Mouse (Mus musculus) central nervous system, embryonic 14 days (tissue): ENCODE data around the gene Spata25. TPM values are rescaled to one million over a fixed set of nuclear protein-coding genes. Genes with fewer than 3 reads are reported as not detected.

Experiments used
- polyA plus RNA-seq: library from polyadenylated mRNA; depleted of rRNA; stranded (reverse); fragments of >200 nt; gene quantifications from 2 replicates; pipeline ENCODE4 v1.2.3, GENCODE M21; 2012; rRNA removed

The Spata25 gene
- 0.31 and 0.49 TPM in 2 replicates for polyA plus RNA-seq

GRCm38 (mm10) chr2:164828437-164828836 is at the start of gene Spata25:
TSS of gene Spata25 (minus strand) at chr2:164828537.

GRCm38 (mm10) chr2:164857101-164857821 is 28.9 kb upstream of the Spata25 start, which contains the start of gene Pltp:
TSS of gene Pltp (minus strand) at chr2:164857711.

GRCm38 (mm10) chr2:164833314-164833959 is 5.1 kb upstream of the Spata25 start, which contains the start of gene Neurl2:
TSS of gene Neurl2 (minus strand) at chr2:164833456.

GRCm38 (mm10) chr2:164832748-164833301 is 4.5 kb upstream of the Spata25 start, which contains the start of gene Ctsa:
TSS of gene Ctsa (plus strand) at chr2:164832873.

GRCm38 (mm10) chr2:164822636-164823165 is 5.6 kb downstream of the Spata25 start, which contains the start of gene Zswim1:
TSS of gene Zswim1 (plus strand) at chr2:164822686.

GRCm38 (mm10) chr2:164804533-164805331 is 23.6 kb downstream of the Spata25 start, which contains the start of the genes Acot8 and Zswim3:
TSS of gene Acot8 (minus strand) at chr2:164804882.
TSS of gene Zswim3 (plus strand) at chr2:164805098.

GRCm38 (mm10) chr2:164785481-164786387 is 42.6 kb downstream of the Spata25 start, which contains the start of gene Snx21:
TSS of gene Snx21 (plus strand) at chr2:164785823.

GRCm38 (mm10) chr2:164779481-164780086 is 48.8 kb downstream of the Spata25 start, which contains the start of gene Tnnc2:
TSS of gene Tnnc2 (minus strand) at chr2:164779967.

Other genes starting within 250 kb of the Spata25 start
- gene Wfdc6a, start 243.1 kb downstream of the Spata25 start, polyA plus RNA-seq, result not detected in 2 replicates
- gene Eppin, start 234.9 kb downstream of the Spata25 start, polyA plus RNA-seq, result not detected in 2 replicates
- gene Wfdc6b, start 215.0 kb downstream of the Spata25 start, polyA plus RNA-seq, result not detected in 2 replicates
- gene Wfdc8, start 214.9 kb downstream of the Spata25 start, polyA plus RNA-seq, result 0.04 TPM in 1 of 2 replicates, not detected in the other
- gene Wfdc16, start 189.7 kb downstream of the Spata25 start, polyA plus RNA-seq, result not detected in 2 replicates
- not detected in 2 replicates for gene Wfdc10, start 172.5 kb downstream of the Spata25 start, polyA plus RNA-seq
- not detected in 2 replicates for gene Wfdc9, start 172.0 kb downstream of the Spata25 start, polyA plus RNA-seq
- gene Wfdc11, start 154.4 kb downstream of the Spata25 start, polyA plus RNA-seq, result not detected in 2 replicates
- gene Wfdc13, start 143.4 kb downstream of the Spata25 start, polyA plus RNA-seq, result not detected in 2 replicates
- not detected in 2 replicates for gene Spint4, start 130.0 kb downstream of the Spata25 start, polyA plus RNA-seq
- not detected in 2 replicates for gene Spint5, start 113.2 kb downstream of the Spata25 start, polyA plus RNA-seq
- 1.0 and 1.1 TPM in 2 replicates for gene Wfdc3, start 82.6 kb downstream of the Spata25 start, polyA plus RNA-seq
- 60.1 and 64.9 TPM in 2 replicates for gene Dnttip1, start 82.6 kb downstream of the Spata25 start, polyA plus RNA-seq
- gene Ube2c, start 58.6 kb downstream of the Spata25 start, polyA plus RNA-seq, result 143 and 191 TPM in 2 replicates
- gene Tnnc2, start 48.6 kb downstream of the Spata25 start, polyA plus RNA-seq, result 0.54 and 60.3 TPM in 2 replicates
- gene Snx21, start 42.7 kb downstream of the Spata25 start, polyA plus RNA-seq, result 20.5 and 22.1 TPM in 2 replicates
- 30.2 and 33.6 TPM in 2 replicates for gene Acot8, start 23.7 kb downstream of the Spata25 start, polyA plus RNA-seq
- gene Zswim3, start 23.4 kb downstream of the Spata25 start, polyA plus RNA-seq, result 8.6 and 9.6 TPM in 2 replicates
- gene Zswim1, start 5.9 kb downstream of the Spata25 start, polyA plus RNA-seq, result 11.8 and 12.3 TPM in 2 replicates
- gene Ctsa, start 4.3 kb upstream of the Spata25 start, polyA plus RNA-seq, result 126 and 143 TPM in 2 replicates
- 4.2 and 5.6 TPM in 2 replicates for gene Neurl2, start 4.9 kb upstream of the Spata25 start, polyA plus RNA-seq
- gene Pltp, start 29.2 kb upstream of the Spata25 start, polyA plus RNA-seq, result 62.6 and 75.4 TPM in 2 replicates
- 49.4 and 52.0 TPM in 2 replicates for gene Pcif1, start 50.8 kb upstream of the Spata25 start, polyA plus RNA-seq
- gene Zfp335, start 83.2 kb upstream of the Spata25 start, polyA plus RNA-seq, result 38.2 and 41.2 TPM in 2 replicates
- gene Mmp9, start 112.2 kb upstream of the Spata25 start, polyA plus RNA-seq, result 17.1 and 19.8 TPM in 2 replicates
- 68.2 and 75.9 TPM in 2 replicates for gene Slc12a5, start 132.3 kb upstream of the Spata25 start, polyA plus RNA-seq
- 113 and 127 TPM in 2 replicates for gene Ncoa5, start 206.3 kb upstream of the Spata25 start, polyA plus RNA-seq
- 9.4 and 9.7 TPM in 2 replicates for gene Cd40, start 227.1 kb upstream of the Spata25 start, polyA plus RNA-seq